Mouse (Mus musculus): ENCODE results near the gene Tubb3.

Gene Tubb3

GRCm38 (mm10) chr8:123467476-123467875 lies 56.3 kb downstream of the Tubb3 start:
- in situ Hi-C loops (cut with MboI; ENCODE audit: unreplicated experiment in 2 of 2): no loop called here

All from v-Abl transformed pro-B cells (cell line).